Mouse (Mus musculus) forebrain, embryonic 11.5 days (tissue): ENCODE measurements around the gene Olfr1496. TPM values are rescaled to one million over a fixed set of nuclear protein-coding genes. Genes with fewer than 3 reads are reported as not detected.

Experiments
- ATAC-seq: fragments of 200-750 bp; cut with Nextera tagmentation; replicated peaks from 2 replicates; pipeline ENCODE4 v1.8.0; 2017; ENCODE audit warnings: moderate TSS enrichment; ENCODE audit not compliant: low FRiP score
- DNase-seq: peaks from one replicate; pipeline ENCODE4 v3.0.0-alpha.2; 2017; ENCODE audit warnings: low spot score
- H3K27ac ChIP-seq: fragments of 300-500 bp; sonication (generic); 2 replicates; pipeline ENCODE4 v1.5.1; 2014; ENCODE audit warnings: low read depth, low read length
- H3K27me3 ChIP-seq: fragments of 300-500 bp; sonication (generic); 2 replicates; pipeline ENCODE4 v1.6.1; 2014; ENCODE audit warnings: mild to moderate bottlenecking, low read length, mixed read lengths; ENCODE audit not compliant: control insufficient read depth, insufficient read depth
- H3K36me3 ChIP-seq: fragments of 300-500 bp; sonication (generic); 2 replicates; pipeline ENCODE4 v1.6.1; 2014; ENCODE audit warnings: mild to moderate bottlenecking, low read length, moderate library complexity, mixed read lengths; ENCODE audit not compliant: control insufficient read depth, insufficient read depth
- H3K4me1 ChIP-seq: fragments of 300-500 bp; sonication (generic); replicated peaks from 2 replicates; pipeline ENCODE4 v1.6.1; 2014; ENCODE audit warnings: low read length, mixed read lengths; ENCODE audit not compliant: control insufficient read depth, insufficient read depth
- H3K4me2 ChIP-seq: fragments of 300-500 bp; sonication (generic); 2 replicates; pipeline ENCODE4 v1.6.1; 2014; ENCODE audit warnings: low read depth, mild to moderate bottlenecking, low read length, moderate library complexity, mixed read lengths; ENCODE audit not compliant: severe bottlenecking
- H3K4me3 ChIP-seq: fragments of 300-500 bp; sonication (generic); 2 replicates; pipeline ENCODE4 v1.5.1; 2014; ENCODE audit warnings: low read depth, low read length
- H3K9ac ChIP-seq: fragments of 300-500 bp; sonication (generic); 2 replicates; pipeline ENCODE4 v1.6.1; 2014; ENCODE audit warnings: low read length
- H3K9me3 ChIP-seq: fragments of 300-500 bp; sonication (generic); 2 replicates; pipeline ENCODE4 v1.6.1; 2016; ENCODE audit warnings: low read length, mixed read lengths; ENCODE audit not compliant: control insufficient read depth
- WGBS: fragments of 180-500 bp; shearing (Covaris S2); extraction: QIAGEN DNeasy Blood & Tissue Kit; methylation state at CpG from one replicate; pipeline ENCODE4 v1.1.7; 2014; 5-methylcytosine and 5-hydroxymethylcytosine counted together
- polyA plus RNA-seq: library from polyadenylated mRNA; unstranded; fragments of >200 nt; fragmentation: Nextera tagmentation; extraction: Ambion mirVana; gene quantifications from 2 replicates; pipeline ENCODE4 v1.2.1, GENCODE M21; 2014

The Olfr1496 gene
- polyA plus RNA-seq, 1 experiment from 2014 or later = not detected

DNA sequence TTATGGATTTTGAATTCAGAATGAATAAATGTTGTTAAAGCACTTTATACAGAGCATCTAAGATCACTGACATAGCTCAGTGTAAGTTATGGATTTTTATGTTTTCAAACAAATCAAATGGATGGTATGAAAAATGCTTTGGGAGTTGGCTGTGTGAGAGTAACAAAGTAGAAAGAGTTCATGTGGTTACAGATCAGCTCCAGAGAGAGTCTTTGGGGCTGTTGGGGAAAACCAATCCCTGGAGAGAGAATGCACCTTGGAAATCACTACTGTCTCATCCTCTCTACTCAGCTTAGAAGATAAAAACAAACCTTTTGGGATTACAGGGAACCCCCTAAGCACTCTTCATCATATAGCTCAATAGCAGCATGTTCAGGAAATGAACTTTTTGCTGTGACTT, 41.7 kb downstream of the Olfr1496 start, which contains the start of gene Olfr1499:
Gene Olfr1499, minus strand, starts transcription at position 101 of the 400 bp plus-strand sequence.
- Histone ChIP-seq H3K4me2 (no peak within 1 kb of the TSS), H3K9me3 (no peaks in the 10 kb centered on the region), H3K9ac (no peak within 1 kb of the TSS), H3K27ac (no peak within 1 kb of the TSS), H3K4me3 (no peak within 1 kb of the TSS), H3K27me3 (no peaks in the 10 kb centered on the region), H3K36me3 (no peaks in the 10 kb centered on the region), H3K4me1 (no peaks in the 10 kb centered on the region)
- DNase-seq (no peak), ATAC-seq (no peak)

DNA sequence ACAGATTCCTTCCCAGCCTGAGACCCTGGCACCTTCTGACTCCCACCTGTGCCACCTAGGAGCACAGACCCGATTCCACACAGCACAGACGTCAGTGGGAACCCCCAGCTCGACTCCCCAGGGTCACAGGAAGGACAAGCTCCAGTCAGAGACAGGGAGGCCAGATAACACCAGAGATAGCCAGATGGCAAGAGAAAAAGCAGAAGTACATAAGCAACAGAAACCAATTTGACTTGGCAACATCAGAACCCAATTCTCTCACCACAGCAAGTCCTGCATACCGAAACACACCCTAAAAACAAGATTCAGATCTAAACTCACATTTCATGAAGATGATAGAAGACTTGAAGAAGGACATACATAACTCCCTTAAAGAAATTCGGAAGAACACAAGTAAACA, 43.2 kb downstream of the Olfr1496 start:
- 68% methylated on average over 5 of the region's 5 CpGs for WGBS
- Histone ChIP-seq H3K27me3 (no peaks in the 10 kb centered on the region), H3K4me3 (no peak overlapping the region), H3K9me3 (no peaks in the 10 kb centered on the region), H3K4me2 (no peak overlapping the region), H3K36me3 (no peaks in the 10 kb centered on the region), H3K4me1 (no peaks in the 10 kb centered on the region), H3K9ac (no peak overlapping the region), H3K27ac (no peak overlapping the region)
- DNase-seq = no peak
- ATAC-seq = no peak

- H3K9ac ChIP-seq = no peak overlapping the region
- WGBS = 78% methylated on average over 3 of the region's 3 CpGs
Observed at GRCm38 (mm10) chr19:13828447-13828846, 50.8 kb downstream of the Olfr1496 start.

GRCm38 (mm10) chr19:13830388-13830787, 52.7 kb downstream of the Olfr1496 start, which contains the start of gene Olfr1500:
Gene Olfr1500 (minus strand): TSS chr19:13830488.
- Histone ChIP-seq H3K27ac (no peak within 1 kb of the TSS), H3K36me3 (no peaks in the 10 kb centered on the region), H3K4me1 (no peaks in the 10 kb centered on the region), H3K9ac (no peak within 1 kb of the TSS), H3K27me3 (no peaks in the 10 kb centered on the region), H3K4me3 (no peak within 1 kb of the TSS), H3K4me2 (no peak within 1 kb of the TSS), H3K9me3 (no peaks in the 10 kb centered on the region)
- ATAC-seq (no peak), DNase-seq (no peak)

More at GRCm38 (mm10) chr19:13828447-13828846, 50.8 kb downstream of the Olfr1496 start:
- DNase-seq = no peak
- H3K36me3 ChIP-seq = no peaks in the 10 kb centered on the region
- no peak overlapping the region for H3K4me2 ChIP-seq
- H3K9me3 ChIP-seq = no peaks in the 10 kb centered on the region
- no peak overlapping the region for H3K4me3 ChIP-seq
- no peak overlapping the region for H3K27ac ChIP-seq
- no peak for ATAC-seq
- no peaks in the 10 kb centered on the region for H3K4me1 ChIP-seq
- H3K27me3 ChIP-seq = no peaks in the 10 kb centered on the region

Other genes with a start within 250 kb of the Olfr1496 start
- gene Olfr1480, start 250.0 kb upstream of the Olfr1496 start, polyA plus RNA-seq = not detected in 2 replicates
- not detected in 2 replicates for gene Olfr1484, start 194.4 kb upstream of the Olfr1496 start, polyA plus RNA-seq
- gene Olfr1487, start 160.5 kb upstream of the Olfr1496 start, polyA plus RNA-seq = not detected in 2 replicates
- not detected in 2 replicates for gene Olfr1489, start 146.3 kb upstream of the Olfr1496 start, polyA plus RNA-seq
- gene Olfr1490, start 126.8 kb upstream of the Olfr1496 start, polyA plus RNA-seq = not detected in 2 replicates
- not detected in 2 replicates for gene Olfr1491, start 80.6 kb upstream of the Olfr1496 start, polyA plus RNA-seq
- not detected in 2 replicates for gene Olfr1493-ps1, start 54.6 kb upstream of the Olfr1496 start, polyA plus RNA-seq
- gene Olfr1494, start 38.1 kb upstream of the Olfr1496 start, polyA plus RNA-seq = not detected in 2 replicates
- gene Olfr1495, start 13.3 kb upstream of the Olfr1496 start, polyA plus RNA-seq = not detected in 2 replicates
- gene Olfr1497, start 20.3 kb downstream of the Olfr1496 start, polyA plus RNA-seq = not detected in 2 replicates
- gene Olfr1499, start 41.6 kb downstream of the Olfr1496 start, polyA plus RNA-seq = not detected in 2 replicates
- not detected in 2 replicates for gene Olfr1500, start 52.6 kb downstream of the Olfr1496 start, polyA plus RNA-seq
- gene Olfr1501, start 72.8 kb downstream of the Olfr1496 start, polyA plus RNA-seq = not detected in 2 replicates
- not detected in 2 replicates for gene Olfr1502, start 83.9 kb downstream of the Olfr1496 start, polyA plus RNA-seq
- gene Olfr1504, start 120.0 kb downstream of the Olfr1496 start, polyA plus RNA-seq = not detected in 2 replicates
- gene Olfr1505, start 135.7 kb downstream of the Olfr1496 start, polyA plus RNA-seq = not detected in 2 replicates